Mouse (Mus musculus): ENCODE measurements at regions not wholly inside any gene's neighbourhood (a gene's known extent, or its start where the extent isn't known, plus 50 kb on each side); places are given as distances from the start of the nearest gene placed in this dataset.

DNA sequence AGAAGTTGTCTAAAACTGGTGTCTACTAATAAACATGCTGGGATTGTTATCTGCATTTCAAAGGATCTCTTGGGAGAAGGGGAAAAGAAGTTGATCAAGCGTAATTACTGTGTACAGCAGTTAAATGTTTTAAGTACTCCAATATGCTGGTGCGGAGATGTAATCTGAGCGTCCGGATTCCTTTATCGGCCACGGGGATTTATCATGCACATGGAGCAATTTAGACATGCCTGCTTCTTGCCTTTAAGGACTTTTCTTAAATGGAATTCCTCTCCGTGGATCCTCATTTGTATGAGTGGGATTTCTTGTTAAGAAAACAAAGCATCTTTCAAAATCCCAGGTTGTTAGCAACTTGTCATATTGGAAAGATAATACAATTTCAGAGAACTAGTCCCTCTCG lies 2468.0 kb upstream of the 5930422O12Rik start:
- no peak overlapping the region for H3K27ac ChIP-seq (ENCODE audit: control insufficient read depth, insufficient read depth, low read depth, low read length, poor library complexity)
- 84% methylated on average over 8 of the region's 8 CpGs for WGBS

DNA sequence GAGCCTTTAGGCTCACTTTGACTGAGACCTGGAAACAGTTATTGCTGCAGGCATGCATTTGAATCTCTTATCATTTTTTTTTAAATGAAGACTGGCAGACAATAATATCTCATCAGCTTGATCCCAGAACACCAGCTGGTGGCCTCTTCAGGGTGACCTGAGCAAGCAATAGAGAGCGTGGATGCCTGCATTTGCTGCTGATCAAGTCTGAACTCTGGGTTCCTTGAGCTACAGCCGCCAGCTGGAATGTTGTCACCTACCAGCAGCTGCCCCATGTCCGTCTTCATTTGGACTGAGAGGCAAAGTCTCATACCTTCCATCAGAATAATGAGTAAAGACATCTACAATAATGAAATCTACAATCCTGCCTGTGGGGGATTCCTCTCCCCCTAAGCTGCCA lies 2466.3 kb upstream of the 5930422O12Rik start:
- H3K4me1 ChIP-seq (ENCODE audit: control insufficient read depth, insufficient read depth, low read length): no peaks in the 10 kb centered on the region
- no peak overlapping the region for H3K27ac ChIP-seq (ENCODE audit: control insufficient read depth, insufficient read depth, low read depth, low read length, poor library complexity)
- TF ChIP-seq POLR2A (IDR thresholded peaks at IDR 0.05; ENCODE audit: borderline replicate concordance, control insufficient read depth, low read depth, low read length) (no peak), CTCF (IDR thresholded peaks at IDR 0.05; ENCODE audit: control insufficient read depth, insufficient read depth, low read length) (no peak)
- H3K4me3 ChIP-seq (replicated peaks; ENCODE audit: control insufficient read depth, low read depth, low read length): no peak overlapping the region
- 77% methylated on average over 3 of the region's 3 CpGs for WGBS

More for the DNA sequence above, 2468.0 kb upstream of the 5930422O12Rik start:
- H3K4me1 ChIP-seq (ENCODE audit: control insufficient read depth, insufficient read depth, low read length): no peaks in the 10 kb centered on the region
- no peak overlapping the region for H3K4me3 ChIP-seq (replicated peaks; ENCODE audit: control insufficient read depth, low read depth, low read length)
- TF ChIP-seq CTCF (IDR thresholded peaks at IDR 0.05; ENCODE audit: control insufficient read depth, insufficient read depth, low read length): no peak
- TF ChIP-seq POLR2A (IDR thresholded peaks at IDR 0.05; ENCODE audit: borderline replicate concordance, control insufficient read depth, low read depth, low read length): no peak

DNA sequence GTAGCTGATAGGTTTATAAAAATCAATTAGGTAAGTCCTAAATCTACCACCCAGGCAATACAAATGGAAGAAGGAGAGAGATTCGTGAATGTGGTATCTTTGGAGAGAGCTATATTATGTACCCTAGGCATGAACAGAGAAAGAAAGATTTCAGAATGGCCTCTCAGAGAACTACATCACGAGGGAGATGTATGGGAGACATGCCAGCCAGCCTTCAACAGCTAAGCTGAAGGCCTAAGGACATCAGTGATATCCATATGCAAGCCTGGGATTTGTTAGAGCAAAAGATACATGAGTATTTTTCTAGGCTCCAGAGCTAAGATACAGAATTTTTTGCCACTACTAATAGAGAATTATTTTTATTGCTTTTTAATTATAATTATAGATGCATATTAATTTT lies 2445.7 kb upstream of the 5930422O12Rik start:
- H3K4me3 ChIP-seq (replicated peaks; ENCODE audit: control insufficient read depth, low read depth, low read length): no peak overlapping the region
- H3K27ac ChIP-seq (ENCODE audit: control insufficient read depth, insufficient read depth, low read depth, low read length, poor library complexity): no peak overlapping the region
- 44% methylated on average over 2 of the region's 2 CpGs for WGBS
- TF ChIP-seq POLR2A (IDR thresholded peaks at IDR 0.05; ENCODE audit: borderline replicate concordance, control insufficient read depth, low read depth, low read length): no peak
- H3K4me1 ChIP-seq (ENCODE audit: control insufficient read depth, insufficient read depth, low read length): no peaks in the 10 kb centered on the region

DNA sequence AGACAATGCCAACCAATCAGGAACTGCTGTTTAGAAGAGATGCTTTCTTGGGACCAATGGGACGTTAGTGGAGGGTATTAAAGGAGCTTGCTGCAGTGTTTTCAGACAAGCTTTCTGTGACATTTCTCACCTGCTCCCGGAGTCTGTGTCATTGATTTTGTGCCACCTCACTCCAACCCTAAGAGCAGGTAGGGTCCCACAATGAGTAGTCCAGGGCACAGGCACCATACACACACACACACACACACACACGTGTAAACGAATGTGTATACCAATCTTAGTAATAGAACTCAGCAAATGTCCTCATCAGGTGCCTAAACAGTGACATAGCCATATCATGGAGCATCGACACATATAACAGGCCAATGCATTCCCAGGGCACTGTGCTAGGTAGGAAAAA lies 2440.5 kb upstream of the 5930422O12Rik start:
- no peaks in the 10 kb centered on the region for H3K4me1 ChIP-seq (ENCODE audit: control insufficient read depth, insufficient read depth, low read length)
- WGBS: 71% methylated on average over 5 of the region's 5 CpGs
- no peak for TF ChIP-seq POLR2A (IDR thresholded peaks at IDR 0.05; ENCODE audit: borderline replicate concordance, control insufficient read depth, low read depth, low read length)
- TF ChIP-seq CTCF (IDR thresholded peaks at IDR 0.05; ENCODE audit: control insufficient read depth, insufficient read depth, low read length): no peak
- H3K27ac ChIP-seq (ENCODE audit: control insufficient read depth, insufficient read depth, low read depth, low read length, poor library complexity): no peak overlapping the region
- no peak overlapping the region for H3K4me3 ChIP-seq (replicated peaks; ENCODE audit: control insufficient read depth, low read depth, low read length)

DNA sequence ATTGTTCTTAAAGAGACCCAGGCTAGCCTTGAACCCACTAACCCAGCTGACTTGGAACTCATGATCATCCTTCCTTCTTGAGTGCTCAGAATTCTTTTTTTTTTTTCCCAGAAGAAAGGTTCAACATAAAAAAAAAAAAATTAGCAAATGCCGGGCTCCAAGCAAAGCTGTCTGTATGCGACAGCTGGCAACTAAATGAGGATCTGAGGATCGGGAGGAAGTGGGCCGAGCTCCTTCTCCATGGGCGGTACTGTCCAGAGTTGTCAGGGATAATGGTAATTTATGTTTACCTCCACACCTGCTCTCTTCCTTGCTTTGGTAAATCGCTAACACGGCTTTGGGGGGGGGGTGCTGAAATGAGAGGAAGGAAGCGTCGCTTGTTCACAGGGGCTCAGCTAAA lies 2429.9 kb upstream of the 5930422O12Rik start:
- Histone ChIP-seq H3K27ac (ENCODE audit: control insufficient read depth, insufficient read depth, low read depth, low read length, poor library complexity) (no peak overlapping the region), H3K4me3 (replicated peaks; ENCODE audit: control insufficient read depth, low read depth, low read length) (no peak overlapping the region), H3K4me1 (ENCODE audit: control insufficient read depth, insufficient read depth, low read length) (no peaks in the 10 kb centered on the region)
- WGBS: 72% methylated on average over 9 of the region's 9 CpGs
- no peak for TF ChIP-seq CTCF (IDR thresholded peaks at IDR 0.05; ENCODE audit: control insufficient read depth, insufficient read depth, low read length)
- TF ChIP-seq POLR2A (IDR thresholded peaks at IDR 0.05; ENCODE audit: borderline replicate concordance, control insufficient read depth, low read depth, low read length): no peak

DNA sequence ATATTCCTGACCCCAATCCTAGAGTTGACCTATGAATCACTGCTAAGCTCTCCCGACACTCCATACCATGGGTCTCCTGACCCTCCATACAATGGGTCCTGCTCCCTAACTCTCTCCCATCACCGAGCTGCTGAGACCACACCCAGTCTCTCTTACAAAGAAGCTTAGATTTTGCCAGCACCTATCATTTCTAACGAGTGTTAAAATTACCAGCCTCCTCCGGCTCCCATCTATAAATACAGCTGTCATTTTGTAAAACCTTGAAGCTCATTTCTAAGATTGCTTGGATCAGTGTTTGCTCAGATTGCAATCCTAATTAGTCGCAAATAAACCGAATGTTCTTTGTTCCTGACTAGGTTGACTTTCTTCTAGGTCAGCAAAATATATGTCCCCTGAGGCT lies 2428.4 kb upstream of the 5930422O12Rik start:
- no peak overlapping the region for H3K4me3 ChIP-seq (replicated peaks; ENCODE audit: control insufficient read depth, low read depth, low read length)
- 78% methylated on average over 6 of the region's 6 CpGs for WGBS
- no peaks in the 10 kb centered on the region for H3K4me1 ChIP-seq (ENCODE audit: control insufficient read depth, insufficient read depth, low read length)
- TF ChIP-seq POLR2A (IDR thresholded peaks at IDR 0.05; ENCODE audit: borderline replicate concordance, control insufficient read depth, low read depth, low read length) (no peak), CTCF (IDR thresholded peaks at IDR 0.05; ENCODE audit: control insufficient read depth, insufficient read depth, low read length) (no peak)
- no peak overlapping the region for H3K27ac ChIP-seq (ENCODE audit: control insufficient read depth, insufficient read depth, low read depth, low read length, poor library complexity)

DNA sequence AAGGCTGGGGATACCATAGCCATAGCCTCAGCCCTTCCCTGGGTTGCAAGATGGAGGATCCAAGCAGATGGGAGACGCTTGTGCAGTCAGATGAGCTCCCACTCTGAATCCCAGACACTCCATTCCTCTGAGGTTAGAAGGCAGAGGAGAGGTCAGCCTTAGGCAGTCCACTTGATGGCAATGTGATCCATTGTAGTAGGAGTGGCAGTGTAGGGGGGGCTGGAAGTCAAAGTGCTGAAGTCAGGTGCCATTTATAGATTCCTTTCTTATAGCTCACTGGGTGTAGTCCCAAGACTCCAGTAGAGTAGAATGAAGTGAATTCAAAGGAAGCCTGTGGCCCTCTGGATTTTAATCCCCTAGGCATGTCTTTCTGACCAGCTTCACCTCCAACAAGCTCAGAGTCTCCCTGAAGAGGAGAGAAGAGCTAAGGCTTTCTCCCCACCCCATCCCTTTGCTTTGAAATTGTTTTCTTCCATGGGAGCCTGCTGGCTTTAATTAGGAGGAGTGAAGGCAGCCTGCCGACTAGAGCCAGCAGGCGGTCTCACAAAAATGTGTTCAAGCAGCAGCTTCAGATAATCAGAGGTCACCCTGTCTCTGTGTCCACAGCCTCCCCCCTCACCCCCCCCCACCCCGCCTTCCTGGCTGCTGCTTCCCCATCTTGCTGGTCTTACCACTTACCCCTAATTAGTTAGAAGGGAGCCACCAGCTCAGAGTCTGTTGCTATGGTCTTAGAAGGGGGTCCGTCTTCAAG lies 2426.4 kb upstream of the 5930422O12Rik start:
- 57% methylated on average over 5 of the region's 5 CpGs for WGBS
- no peak for TF ChIP-seq POLR2A (IDR thresholded peaks at IDR 0.05; ENCODE audit: borderline replicate concordance, control insufficient read depth, low read depth, low read length)
- TF ChIP-seq CTCF (IDR thresholded peaks at IDR 0.05; ENCODE audit: control insufficient read depth, insufficient read depth, low read length): no peak

DNA sequence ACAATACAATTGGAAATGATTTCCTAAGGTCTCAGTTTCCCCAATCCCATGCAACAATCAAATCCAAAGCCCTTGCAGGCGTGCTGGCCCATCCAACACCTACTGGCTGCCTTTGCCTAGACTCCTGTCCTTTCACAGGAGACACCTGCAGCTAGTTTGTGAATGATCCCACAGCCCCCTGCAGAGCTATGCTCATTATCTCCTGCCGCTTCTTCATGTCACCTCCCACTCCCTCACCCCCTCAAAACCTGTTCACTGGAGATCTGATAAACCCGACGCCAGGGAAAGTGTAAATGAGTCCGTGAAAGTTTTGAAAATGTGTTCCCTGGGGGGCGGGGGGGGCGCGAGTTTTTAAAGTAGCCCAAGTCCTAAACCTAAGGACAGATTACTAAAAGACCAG lies 2420.2 kb upstream of the 5930422O12Rik start:
- WGBS: 69% methylated on average over 8 of the region's 8 CpGs
- no peaks in the 10 kb centered on the region for H3K4me1 ChIP-seq (ENCODE audit: control insufficient read depth, insufficient read depth, low read length)
- TF ChIP-seq CTCF (IDR thresholded peaks at IDR 0.05; ENCODE audit: control insufficient read depth, insufficient read depth, low read length) (no peak), POLR2A (IDR thresholded peaks at IDR 0.05; ENCODE audit: borderline replicate concordance, control insufficient read depth, low read depth, low read length) (no peak)
- no peak overlapping the region for H3K27ac ChIP-seq (ENCODE audit: control insufficient read depth, insufficient read depth, low read depth, low read length, poor library complexity)
- no peak overlapping the region for H3K4me3 ChIP-seq (replicated peaks; ENCODE audit: control insufficient read depth, low read depth, low read length)

More for the DNA sequence above, 2426.4 kb upstream of the 5930422O12Rik start:
- H3K4me3 ChIP-seq (replicated peaks; ENCODE audit: control insufficient read depth, low read depth, low read length): no peak overlapping the region
- H3K27ac ChIP-seq (ENCODE audit: control insufficient read depth, insufficient read depth, low read depth, low read length, poor library complexity): no peak overlapping the region
- no peaks in the 10 kb centered on the region for H3K4me1 ChIP-seq (ENCODE audit: control insufficient read depth, insufficient read depth, low read length)

DNA sequence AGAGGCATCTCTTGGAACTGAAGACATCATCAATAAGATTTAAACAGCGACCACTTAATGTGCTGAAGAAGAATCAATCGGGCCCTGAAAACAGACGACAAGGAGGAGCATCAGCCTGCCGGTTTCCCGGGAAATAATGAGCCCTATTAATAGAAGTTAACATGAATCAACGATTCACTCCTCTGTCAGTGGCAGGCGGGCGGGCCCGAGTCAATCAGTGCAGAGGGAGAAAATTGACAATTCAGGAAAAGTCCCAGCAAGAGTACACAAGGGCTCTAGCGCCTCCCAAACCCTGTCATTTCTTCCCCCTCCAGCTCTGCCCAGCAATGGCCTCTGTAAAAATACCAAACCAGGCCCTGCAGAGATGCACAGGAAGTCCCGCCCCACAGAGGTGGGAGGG lies 2416.4 kb upstream of the 5930422O12Rik start:
- no peak for TF ChIP-seq POLR2A (IDR thresholded peaks at IDR 0.05; ENCODE audit: borderline replicate concordance, control insufficient read depth, low read depth, low read length)
- TF ChIP-seq CTCF (IDR thresholded peaks at IDR 0.05; ENCODE audit: control insufficient read depth, insufficient read depth, low read length): no peak
- 79% methylated on average over 11 of the region's 11 CpGs for WGBS
- no peaks in the 10 kb centered on the region for H3K4me1 ChIP-seq (ENCODE audit: control insufficient read depth, insufficient read depth, low read length)
- H3K27ac ChIP-seq (ENCODE audit: control insufficient read depth, insufficient read depth, low read depth, low read length, poor library complexity): no peak overlapping the region
- H3K4me3 ChIP-seq (replicated peaks; ENCODE audit: control insufficient read depth, low read depth, low read length): no peak overlapping the region

All from bone marrow, adult 2 months (tissue).